In genomic region chr10:61211743-61212142, GRCm38 (mm10) we compare ENCODE assay signal across 8 mouse cellular contexts. TPM values are rescaled to one million over a fixed set of nuclear protein-coding genes. Genes with fewer than 3 reads are reported as not detected.
DNase-seq lines count a peak whose midpoint lies in the region; ATAC-seq and TF ChIP-seq lines count a peak whose summit lies in the region.

No protein-coding gene starts in this region.

- no peaks in the 10 kb centered on the region for H3K9me3 ChIP-seq in midbrain, embryonic 14.5 days (ENCODE audit: control insufficient read depth, low read length)
- H3K9me3 ChIP-seq in midbrain, embryonic 16.5 days (replicated peaks; ENCODE audit: control insufficient read depth, low read length, poor library complexity, severe bottlenecking): no peaks in the 10 kb centered on the region
- H3K9me3 ChIP-seq in neural tube, embryonic 11.5 days (ENCODE audit: control insufficient read depth, low read length): no peaks in the 10 kb centered on the region

- DNase-seq in midbrain, embryonic 14.5 days: peak; percentile 87
- DNase-seq in WW6 (ENCODE audit: low read depth, low spot score): peak; percentile 58
- DNase-seq in cerebellum, postnatal 25 days: peak; percentile 72 to 82
- DNase-seq in heart, adult 9 months (ENCODE audit: low spot score in 2 of 2): peak; percentile 32 to 41
- DNase-seq in left cerebral cortex, adult 2 months (ENCODE audit: extremely low spot score in 1 of 2, low spot score in 2 of 2): peak; percentile 39 to 45
- DNase-seq in neural tube, embryonic 11.5 days (ENCODE audit: low spot score): peak; percentile 67

- no peaks in the 10 kb centered on the region for H3K36me3 ChIP-seq in midbrain, embryonic 14.5 days (ENCODE audit: control insufficient read depth, insufficient read depth, low read length)
- no peaks in the 10 kb centered on the region for H3K36me3 ChIP-seq in midbrain, embryonic 16.5 days (ENCODE audit: control insufficient read depth, insufficient read depth, low read length)
- no peaks in the 10 kb centered on the region for H3K36me3 ChIP-seq in neural tube, embryonic 11.5 days (ENCODE audit: control insufficient read depth, insufficient read depth, low read length)

- H3K27me3 ChIP-seq in midbrain, embryonic 14.5 days (ENCODE audit: control insufficient read depth, insufficient read depth, low read length): no peaks in the 10 kb centered on the region
- no peaks in the 10 kb centered on the region; the same call in 1 of the 2 replicates for H3K27me3 ChIP-seq in midbrain, embryonic 16.5 days (ENCODE audit: control insufficient read depth, insufficient read depth, low read depth, low read length)
- H3K27me3 ChIP-seq in neural tube, embryonic 11.5 days (ENCODE audit: control insufficient read depth, insufficient read depth, low read length): no peaks in the 10 kb centered on the region

- H3K4me2 ChIP-seq in midbrain, embryonic 14.5 days (ENCODE audit: low read length): no peak overlapping the region
- H3K4me2 ChIP-seq in midbrain, embryonic 16.5 days (ENCODE audit: low read length): no peak overlapping the region
- H3K4me2 ChIP-seq in neural tube, embryonic 11.5 days (ENCODE audit: low read depth): no peak overlapping the region

- H3K27ac ChIP-seq in midbrain, embryonic 14.5 days (replicated peaks; ENCODE audit: low read depth, low read length): no peak overlapping the region
- no peak overlapping the region for H3K27ac ChIP-seq in midbrain, embryonic 16.5 days (ENCODE audit: low read length)
- H3K27ac ChIP-seq in left cerebral cortex, adult 2 months: no peak overlapping the region
- no peak overlapping the region for H3K27ac ChIP-seq in neural tube, embryonic 11.5 days (ENCODE audit: low read depth, low read length)

- H3K4me1 ChIP-seq in midbrain, embryonic 14.5 days (ENCODE audit: control insufficient read depth, insufficient read depth, low read length): no peaks in the 10 kb centered on the region
- H3K4me1 ChIP-seq in midbrain, embryonic 16.5 days (ENCODE audit: control insufficient read depth, insufficient read depth, low read length): no peaks in the 10 kb centered on the region
- H3K4me1 ChIP-seq in neural tube, embryonic 11.5 days (ENCODE audit: control insufficient read depth, insufficient read depth, low read length): no peaks in the 10 kb centered on the region

- WGBS in midbrain, embryonic 14.5 days: 8% methylated on average over 13 of the region's 13 CpGs
- 11% methylated on average over 13 of the region's 13 CpGs for WGBS in midbrain, embryonic 16.5 days
- 8% methylated on average over 13 of the region's 13 CpGs for WGBS in neural tube, embryonic 11.5 days

- H3K9ac ChIP-seq in midbrain, embryonic 14.5 days (replicated peaks; ENCODE audit: low read length): no peak overlapping the region
- no peak overlapping the region for H3K9ac ChIP-seq in midbrain, embryonic 16.5 days (ENCODE audit: low read depth, low read length)
- H3K9ac ChIP-seq in neural tube, embryonic 11.5 days (ENCODE audit: low read length): no peak overlapping the region

- H3K4me3 ChIP-seq in midbrain, embryonic 14.5 days (replicated peaks; ENCODE audit: low read depth, low read length): no peak overlapping the region
- H3K4me3 ChIP-seq in midbrain, embryonic 16.5 days (ENCODE audit: low read depth, low read length): no peak overlapping the region
- no peak overlapping the region for H3K4me3 ChIP-seq in left cerebral cortex, adult 2 months
- H3K4me3 ChIP-seq in neural tube, embryonic 11.5 days (ENCODE audit: low read depth, low read length): no peak overlapping the region

- TF ChIP-seq CTCF in left cerebral cortex, adult 2 months (IDR thresholded peaks at IDR 0.05): peak; percentile 82

- ATAC-seq in midbrain, embryonic 14.5 days (ENCODE audit: low FRiP score, low TSS enrichment): no peak
- no peak for ATAC-seq in midbrain, embryonic 16.5 days
- no peak for ATAC-seq in neural tube, embryonic 11.5 days (ENCODE audit: insufficient read depth, low FRiP score, low TSS enrichment)
- no peak for ATAC-seq in erythroid progenitor cell, adult 5-6 weeks (replicated peaks; ENCODE audit: low FRiP score, poor library complexity, severe bottlenecking)

- intact Hi-C loops in left cerebral cortex, adult 2 months (cut with DNase I): loop anchor here (5.0 kb wide), 1 partner anchor 61 kb away; the partner anchor contains the start of gene Adamts14

RNA-seq across cellular contexts. Expression of gene Tbata, which starts 40.0 kb away (rescaled TPM):
- 0.22 TPM in 1 of 2 replicates, not detected in the other for polyA plus RNA-seq in midbrain, embryonic 14.5 days (2014; fragmentation: Nextera tagmentation; extraction: Ambion mirVana)
- 0.16 TPM in 1 of 2 replicates, not detected in the other for polyA plus RNA-seq in midbrain, embryonic 16.5 days (2015; fragmentation: Nextera tagmentation; extraction: Ambion mirVana)
- total RNA-seq in left cerebral cortex, adult 2 months (2021): 1 to 10 TPM in 1 of 2 experiments, under 1 TPM in 1; 0.54 to 1.3 TPM
- polyA plus RNA-seq in neural tube, embryonic 11.5 days (2014; fragmentation: Nextera tagmentation; extraction: Ambion mirVana): not detected in 2 replicates
- not detected in 2 replicates for total RNA-seq in erythroid progenitor cell, adult 5-6 weeks (2015; ENCODE audit: low replicate concordance)
- total RNA-seq in erythroid progenitor cell, adult 5-6 weeks (2017; ENCODE audit: low replicate concordance): not detected in 2 replicates

Comparison
In these comparisons a context has a peak if more than half of its experiments do, and no peak if none do; other contexts are left out.
1. DNase-seq: peak in every context shown above with its lines; median percentile 87 in midbrain, embryonic 14.5 days; 77 in cerebellum, postnatal 25 days; 67 in neural tube, embryonic 11.5 days; 58 in WW6; 42 in left cerebral cortex, adult 2 months; 36 in heart, adult 9 months.